Mouse (Mus musculus) WW6 (cell line): ENCODE data around the gene Rps27.
A peak's percentile ranks its signal among the peaks of the same experiment; 100 is the strongest.
"Not testable (repeated sequence)": the region's sequence is repeated elsewhere in the genome, so short reads cannot be mapped to it uniquely, and the experiment has no call there.

Experiments used
- DNase-seq: peaks from one replicate; pipeline ENCODE4 v3.0.0-alpha.2; 2013; ENCODE audit warnings: low read depth, low spot score

Gene Rps27

DNA sequence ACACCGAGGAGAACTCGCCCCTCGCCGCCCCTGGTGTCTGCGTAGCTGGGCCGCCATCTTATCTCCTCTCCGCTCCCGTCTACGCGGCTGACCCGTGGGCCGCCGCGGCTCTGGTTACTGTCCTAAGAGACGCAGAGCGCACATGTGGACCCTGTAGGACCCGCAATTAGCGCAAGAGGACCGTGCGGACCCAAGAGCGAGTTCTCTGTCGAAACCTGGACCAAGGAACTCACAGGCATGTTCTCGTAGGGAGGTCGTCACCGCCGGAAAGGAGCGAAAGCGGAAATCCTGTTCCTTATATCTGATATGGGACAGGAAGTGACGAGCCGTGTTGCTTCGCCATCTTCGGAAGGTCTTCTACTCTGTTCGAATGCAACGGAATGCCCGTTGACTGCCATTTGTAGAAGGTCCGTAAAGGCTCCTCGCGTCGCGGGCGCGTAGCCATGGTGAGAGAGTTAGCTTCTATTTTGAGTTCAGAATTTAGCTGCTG lies at the start of gene Rps27, which contains the start of gene Rab13:
Gene Rps27, minus strand, starts transcription at position 275 of the 490 bp plus-strand sequence.
Gene Rab13, plus strand, starts transcription at position 319 of the 490 bp plus-strand sequence.
- peak; percentile 70 for DNase-seq

DNA sequence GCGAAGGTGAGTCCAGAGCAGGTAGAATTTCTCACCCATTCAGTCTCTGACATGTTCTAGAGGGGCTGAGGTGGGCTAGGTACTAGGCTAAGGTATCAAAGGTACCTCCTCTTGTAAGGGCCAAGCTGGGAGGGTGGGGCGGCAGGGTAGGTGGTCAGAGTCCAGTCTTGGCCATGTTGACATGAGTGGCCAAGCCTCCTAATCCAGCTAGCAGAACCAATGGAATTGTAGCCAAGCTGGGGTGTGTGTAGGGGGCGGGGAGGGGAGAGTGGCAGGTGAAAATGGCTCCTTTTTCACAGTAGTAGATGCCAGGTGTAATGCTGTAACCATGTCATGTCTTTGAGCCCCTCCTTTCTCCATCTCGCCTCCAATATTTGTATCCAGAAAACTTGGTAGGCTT lies 45.1 kb upstream of the Rps27 start:
- DNase-seq, result no peak

DNA sequence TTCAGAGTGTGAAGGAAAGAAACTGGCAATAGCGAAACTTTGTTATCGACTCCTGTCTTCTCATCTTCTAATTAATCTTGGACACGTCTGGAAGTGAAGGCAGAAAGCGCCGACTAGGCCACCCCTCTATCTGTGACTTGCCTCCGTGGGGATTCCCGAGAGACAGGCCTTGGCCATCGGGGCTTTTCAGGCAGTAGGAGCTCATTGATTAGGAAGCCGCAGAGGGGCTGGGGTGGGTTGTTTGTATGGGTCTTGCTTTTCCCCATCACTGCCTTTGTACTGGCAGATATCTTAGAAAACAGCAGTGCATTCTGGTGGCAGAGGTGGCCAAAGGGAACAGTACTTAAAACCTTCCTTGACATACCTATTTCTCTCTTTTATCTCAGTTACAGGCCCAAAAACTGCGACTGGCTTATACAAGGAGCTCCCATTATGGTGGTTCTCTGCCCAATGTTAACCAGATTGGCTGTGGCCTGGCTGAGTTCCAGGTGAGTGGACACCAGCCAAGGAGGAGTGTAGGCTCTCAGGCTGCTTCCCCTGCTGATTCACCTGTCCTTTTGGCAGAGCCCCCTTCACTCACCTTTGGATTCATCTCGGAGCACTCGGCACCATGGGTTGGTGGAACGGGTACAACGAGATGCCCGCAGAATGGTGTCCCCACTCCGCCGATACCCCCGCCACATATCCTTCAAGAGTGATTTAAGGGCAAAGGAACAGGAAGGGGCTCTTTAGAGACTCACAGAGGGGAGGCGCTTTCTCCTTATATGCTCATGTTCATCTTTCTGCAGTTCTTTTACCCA lies 43.5 kb upstream of the Rps27 start:
- DNase-seq, result no peak

DNA sequence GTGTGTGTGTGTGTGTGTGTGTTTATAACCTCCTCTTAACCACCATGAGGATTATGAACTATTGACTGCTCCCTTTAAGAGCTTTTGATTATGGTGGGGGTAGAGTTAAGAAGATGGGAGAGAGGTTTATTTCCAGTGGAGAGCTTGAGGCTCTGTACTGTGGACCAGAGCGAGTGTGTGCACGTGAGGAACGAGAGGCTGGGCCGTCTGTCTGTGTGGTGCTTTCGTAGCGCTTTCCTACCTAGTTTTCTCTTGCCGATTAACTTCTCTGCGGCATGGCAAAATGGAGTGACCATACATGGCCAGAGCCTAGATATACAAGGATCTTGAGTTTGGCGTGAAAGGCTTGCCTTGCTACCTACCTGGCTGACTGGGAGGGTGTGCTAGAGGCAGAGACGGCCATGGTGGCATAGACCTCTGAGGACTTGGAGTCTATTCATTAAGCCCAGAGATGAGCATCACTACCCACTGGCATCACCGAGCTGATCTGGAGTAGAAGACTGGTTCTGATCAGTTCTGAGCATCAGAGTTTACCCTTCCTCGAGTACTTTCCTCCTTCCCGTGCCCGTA lies 42.4 kb upstream of the Rps27 start:
- no peak for DNase-seq

DNA sequence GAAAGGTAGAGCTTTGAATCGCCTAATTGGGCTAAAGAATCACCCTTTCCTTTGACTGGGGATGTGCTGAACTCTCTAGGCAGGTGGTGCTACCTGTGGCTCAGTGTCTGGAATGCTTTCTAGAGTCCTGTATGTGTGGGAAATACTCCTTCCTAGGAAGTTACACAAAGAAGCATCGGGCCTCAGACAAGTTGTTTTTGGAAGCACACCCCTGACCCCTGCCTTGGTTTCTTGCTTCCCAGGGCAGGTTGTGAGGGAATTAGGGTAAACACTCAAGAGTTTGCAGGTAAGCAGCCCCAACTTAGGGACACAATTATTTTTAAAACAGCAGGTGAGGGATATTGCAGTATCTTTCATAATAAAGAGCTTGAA lies 41.7 kb upstream of the Rps27 start:
- DNase-seq, result no peak

DNA sequence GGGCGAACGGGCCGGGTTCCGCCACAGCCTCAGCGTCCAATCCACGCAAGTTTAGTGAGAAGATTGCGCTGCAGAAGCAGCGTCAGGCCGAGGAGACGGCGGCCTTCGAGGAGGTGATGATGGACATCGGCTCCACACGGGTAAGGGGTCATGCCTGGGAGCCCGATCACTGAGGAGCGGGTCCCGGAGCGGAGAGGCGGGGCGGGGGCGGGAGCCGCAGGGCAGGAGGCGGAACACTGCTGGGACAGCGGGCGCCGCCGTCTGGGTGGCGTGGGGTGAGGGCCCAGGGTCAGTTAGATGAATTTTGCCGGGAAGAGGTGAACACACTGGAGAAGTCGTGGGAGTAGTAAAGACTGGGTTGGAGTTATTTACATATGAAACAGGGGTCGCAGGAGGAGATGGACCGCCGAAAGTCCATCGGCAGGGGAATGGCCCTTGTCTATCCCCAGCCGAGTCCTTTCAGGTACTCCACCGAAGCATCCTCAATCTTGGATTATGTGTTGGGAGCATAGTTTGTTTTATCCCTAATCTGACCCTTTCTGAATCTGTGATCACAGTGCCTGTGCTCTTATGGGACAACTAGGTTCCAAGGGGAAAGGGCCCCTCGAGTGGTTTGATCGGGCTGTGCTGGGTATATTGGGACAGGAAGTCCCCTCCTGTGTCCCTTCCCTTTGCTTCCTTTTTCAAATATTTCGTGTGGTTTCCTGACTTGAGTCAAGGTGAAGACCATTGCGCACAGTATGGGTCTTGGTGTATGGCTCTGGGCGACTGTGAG lies 41.2 kb upstream of the Rps27 start:
- no peak for DNase-seq

DNA sequence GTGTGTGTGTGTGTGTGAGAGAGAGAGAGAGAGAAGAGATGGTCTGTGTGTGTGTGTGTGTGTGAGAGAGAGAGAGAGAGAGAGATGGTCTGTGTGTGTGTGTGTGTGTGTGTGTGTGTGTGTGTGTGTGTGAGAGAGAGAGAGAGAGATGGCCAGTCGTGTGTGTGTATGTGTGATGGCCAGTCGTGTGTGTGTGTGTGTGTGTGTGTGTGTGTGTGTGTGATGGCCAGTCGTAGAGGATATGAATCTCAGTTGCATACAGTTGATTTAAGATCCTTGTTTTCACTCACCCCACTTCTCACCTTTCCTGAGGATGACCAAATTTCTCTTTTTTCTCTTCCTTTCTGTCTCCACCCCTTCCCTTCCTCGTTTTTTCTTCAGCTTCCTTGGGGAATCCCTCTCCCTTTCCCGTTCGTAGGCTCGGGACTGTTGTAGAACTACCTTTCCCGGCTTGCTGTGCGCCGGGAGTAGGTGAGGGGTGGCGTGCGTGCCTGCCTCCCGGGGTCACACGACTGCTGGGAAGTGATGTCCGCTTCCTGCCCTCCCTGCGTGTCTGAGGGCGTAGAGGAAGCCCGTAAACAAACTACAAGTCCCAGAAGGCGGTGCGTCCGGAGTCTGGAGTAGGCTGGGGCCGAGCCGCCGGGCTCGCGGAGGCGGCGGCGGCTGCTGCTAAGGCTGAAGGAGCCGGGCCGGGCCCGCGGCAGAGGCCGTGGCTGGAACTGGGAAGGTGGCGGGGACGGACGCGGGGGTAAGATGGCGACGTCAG lies 40.4 kb upstream of the Rps27 start, which contains the start of gene Crtc2:
Gene Crtc2, plus strand, starts transcription at position 511 of the 766 bp plus-strand sequence.
- DNase-seq, result peak; percentile 93

DNA sequence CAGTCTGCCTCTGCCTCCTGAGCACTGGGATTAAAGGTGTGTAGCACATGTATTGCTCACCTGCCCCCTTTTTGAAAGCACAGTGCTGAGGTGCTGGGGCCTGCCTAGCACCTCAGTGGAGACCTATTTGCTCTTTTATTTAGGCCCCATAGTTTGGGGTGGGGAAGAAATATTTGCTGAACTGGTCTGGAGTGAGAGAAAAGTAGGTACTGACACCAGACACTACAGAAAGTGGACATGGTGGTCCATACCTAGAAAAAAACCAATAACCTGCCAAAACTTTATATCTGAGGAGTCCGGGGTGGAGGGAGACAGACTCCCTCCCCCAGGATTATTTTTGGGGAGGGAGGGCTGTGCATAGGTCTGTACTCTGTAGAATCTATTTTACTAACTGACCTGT lies 39.7 kb upstream of the Rps27 start:
- not testable (repeated sequence) for DNase-seq

DNA sequence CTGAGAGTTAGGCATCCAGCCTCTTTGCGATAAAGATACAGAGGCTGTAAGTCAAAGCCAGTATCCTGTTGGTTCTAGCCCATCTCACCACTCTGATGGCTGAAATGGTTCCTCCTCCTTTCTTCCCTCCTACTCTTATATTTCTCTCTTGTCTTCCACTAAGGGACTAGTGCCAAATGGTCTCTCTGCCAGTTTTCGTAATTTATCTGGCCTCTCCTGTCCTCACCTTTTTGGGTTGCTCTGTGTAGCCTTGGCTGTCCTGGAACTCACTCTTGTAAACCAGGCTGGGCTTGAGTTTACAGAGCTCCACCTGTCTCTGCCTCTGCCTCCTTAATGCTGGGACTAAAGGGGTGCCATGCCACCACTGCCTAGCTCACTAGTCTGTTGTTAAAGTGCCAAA lies 39.2 kb upstream of the Rps27 start:
- not testable (repeated sequence) for DNase-seq

DNA sequence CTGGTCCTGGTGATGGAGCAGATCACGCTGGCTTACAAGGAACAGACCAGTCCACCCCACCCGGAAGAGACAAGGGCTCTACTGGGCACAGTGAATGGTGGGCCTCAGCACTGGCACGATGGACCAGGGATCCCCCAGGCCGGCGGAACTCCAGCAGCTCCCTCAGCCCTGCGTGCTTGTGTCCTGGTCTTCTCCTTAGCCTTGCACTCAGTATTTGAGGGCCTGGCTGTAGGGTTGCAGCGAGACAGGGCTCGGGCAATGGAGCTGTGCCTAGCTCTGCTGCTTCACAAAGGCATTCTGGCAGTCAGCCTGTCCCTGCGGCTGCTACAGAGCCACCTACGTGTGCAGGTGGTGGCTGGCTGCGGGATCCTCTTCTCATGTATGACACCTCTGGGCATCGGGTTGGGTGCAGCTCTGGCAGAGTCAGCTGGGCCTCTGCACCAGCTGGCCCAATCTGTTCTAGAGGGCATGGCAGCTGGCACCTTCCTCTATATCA lies 38.3 kb upstream of the Rps27 start:
- DNase-seq, result not testable (repeated sequence)

DNA sequence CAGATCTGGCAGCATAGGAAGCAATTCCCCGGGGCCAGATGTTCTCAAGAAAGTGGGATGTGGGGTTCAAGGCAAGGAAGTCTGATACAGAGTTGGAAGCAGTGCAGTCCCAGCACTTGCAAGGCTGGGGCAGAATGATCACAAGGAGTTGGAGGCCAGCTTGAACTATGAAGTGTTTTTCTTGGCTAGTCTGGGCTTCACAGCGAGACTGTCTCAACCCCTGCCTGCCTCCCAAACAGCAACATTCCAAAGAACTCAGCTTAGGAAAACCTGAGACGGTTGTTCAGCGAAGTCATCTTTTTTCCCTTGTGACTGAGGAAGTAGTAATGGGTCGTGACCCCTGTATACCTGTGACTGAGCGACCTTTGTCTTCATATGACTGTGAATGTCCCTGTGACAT lies 37.3 kb upstream of the Rps27 start:
- DNase-seq, result no peak

DNA sequence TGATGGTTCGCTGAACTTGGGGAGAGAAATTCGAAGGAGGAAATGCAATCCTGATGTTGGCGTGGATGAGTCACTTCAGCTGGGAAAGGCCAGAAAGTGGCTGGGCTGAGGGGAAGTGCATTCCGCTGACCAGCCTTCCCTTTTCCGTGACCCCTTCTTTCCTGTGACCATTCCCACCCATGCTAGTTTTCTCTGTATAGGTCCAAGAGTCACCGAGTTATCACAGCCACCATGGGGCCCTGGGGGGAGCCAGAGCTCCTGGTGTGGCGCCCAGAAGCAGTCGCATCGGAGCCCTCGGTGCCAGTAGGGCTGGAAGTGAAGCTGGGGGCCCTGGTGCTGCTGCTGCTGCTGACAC lies 35.3 kb upstream of the Rps27 start:
- no peak for DNase-seq

DNA sequence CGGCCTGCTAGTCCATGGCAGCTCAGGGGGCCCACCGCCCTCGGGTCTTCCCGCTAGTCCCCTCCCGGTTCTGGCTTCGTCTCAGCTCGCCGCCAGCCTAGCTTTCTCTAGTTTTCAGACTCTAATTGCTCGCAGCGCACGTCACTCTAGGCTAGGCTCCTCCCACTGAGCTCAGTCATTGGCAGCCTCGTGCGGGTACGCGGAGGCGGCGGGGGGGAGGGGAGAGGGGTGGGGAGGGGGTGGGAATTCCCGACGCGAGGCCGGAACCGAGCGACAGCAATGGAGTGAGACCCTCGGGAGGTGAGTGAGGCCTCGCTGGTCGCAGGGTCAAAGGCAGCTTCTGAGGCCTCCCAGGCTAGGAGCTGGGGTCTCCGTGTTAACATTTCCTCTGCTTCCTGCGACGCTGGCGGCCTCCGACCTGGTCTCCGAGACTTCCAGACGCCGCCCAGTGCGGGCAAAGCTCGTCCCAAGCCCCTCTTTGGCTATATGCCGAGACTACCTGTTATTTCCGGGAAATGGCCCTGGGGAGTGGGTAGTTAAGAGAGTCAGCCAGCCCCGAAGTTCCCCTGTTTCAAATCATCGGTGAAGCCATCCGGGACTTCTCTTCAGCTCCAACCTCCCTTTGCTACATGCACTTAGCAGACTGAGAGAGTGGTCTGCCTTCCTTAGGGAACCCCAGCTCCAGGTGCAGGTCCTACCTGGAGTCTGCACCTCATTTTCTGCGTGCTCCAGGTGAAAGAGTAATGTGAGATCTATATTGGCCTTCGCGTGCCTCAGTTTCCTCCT lies 34.7 kb upstream of the Rps27 start, which contains the start of gene Slc39a1:
Gene Slc39a1, plus strand, starts transcription at position 213 of the 786 bp plus-strand sequence.
- DNase-seq, result peak; percentile 78

DNA sequence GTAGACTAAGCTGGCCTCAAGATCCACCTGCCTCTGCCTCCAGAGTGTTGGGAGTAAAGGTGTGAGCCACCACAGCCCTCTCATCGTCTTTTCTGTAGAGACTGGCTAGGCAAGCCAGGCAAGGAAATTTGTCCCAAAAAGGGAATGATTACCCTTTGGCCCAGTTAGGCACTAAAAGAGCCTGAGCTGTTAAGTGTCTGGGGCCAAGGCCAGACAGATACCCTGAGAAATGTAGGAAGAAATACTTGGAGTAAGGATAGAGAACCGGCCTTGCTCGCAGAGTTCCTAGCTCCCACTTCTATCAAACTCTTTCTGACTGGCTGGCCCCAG lies 34.1 kb upstream of the Rps27 start:
- no peak for DNase-seq

DNA sequence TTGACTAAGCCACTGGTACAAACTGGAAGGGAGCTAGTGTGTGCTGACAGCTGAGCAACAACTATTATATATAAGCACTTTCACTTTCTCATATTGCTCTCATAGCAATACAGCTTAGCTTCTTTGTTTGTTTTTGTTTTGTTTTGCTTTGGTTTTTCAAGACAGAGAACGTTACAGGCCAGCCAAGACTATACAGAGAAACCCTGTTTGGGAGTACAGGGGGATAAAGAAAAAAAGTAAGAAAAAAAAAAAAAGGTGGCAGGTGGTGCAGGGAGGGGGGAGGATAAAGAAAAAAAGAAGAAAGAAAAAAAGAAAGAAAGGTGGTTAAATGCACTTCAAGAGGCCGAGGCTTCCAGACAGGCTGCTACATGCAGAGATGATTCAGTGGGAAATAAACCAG lies 32.0 kb upstream of the Rps27 start:
- DNase-seq, result no peak

DNA sequence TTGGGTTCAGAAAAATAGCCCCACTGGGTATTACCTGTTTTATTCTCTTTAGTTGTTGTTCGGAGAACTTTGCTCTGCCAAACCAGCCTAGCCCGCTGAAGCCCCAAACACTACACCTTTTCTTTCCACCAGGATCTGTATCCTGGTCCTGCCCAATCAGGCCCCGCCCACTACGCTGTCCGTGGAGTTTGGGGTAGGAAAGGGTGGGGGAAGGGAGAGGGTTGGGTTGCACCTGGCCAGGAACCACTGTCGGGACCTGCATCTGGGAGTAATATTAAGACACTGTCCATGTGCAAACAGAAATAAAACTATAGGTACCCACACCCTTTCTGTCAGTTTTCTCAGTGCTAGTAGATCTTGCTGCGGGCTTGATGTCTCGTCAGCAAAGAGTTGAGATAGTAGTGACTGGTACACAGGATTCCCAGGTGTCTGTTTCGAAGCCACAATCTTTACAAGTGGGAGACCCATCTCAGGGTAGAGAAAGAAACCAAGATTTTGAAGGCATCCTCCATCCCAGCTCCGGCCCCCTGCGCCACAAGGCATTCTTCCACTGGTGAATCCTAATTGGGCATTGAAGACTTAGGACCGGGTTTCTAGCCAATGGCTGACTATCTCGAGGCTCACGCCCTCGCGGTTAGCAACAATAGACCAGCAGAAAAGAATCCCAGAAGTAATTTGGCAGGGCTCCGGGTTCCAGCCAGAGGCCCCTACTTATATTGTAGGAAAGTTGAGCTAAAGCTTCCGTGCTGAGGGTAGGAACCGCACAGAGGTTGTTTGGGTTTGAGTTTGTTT lies 29.7 kb upstream of the Rps27 start, which contains the start of gene Creb3l4:
Gene Creb3l4, minus strand, starts transcription at position 529 of the 792 bp plus-strand sequence.
- no peak for DNase-seq

DNA sequence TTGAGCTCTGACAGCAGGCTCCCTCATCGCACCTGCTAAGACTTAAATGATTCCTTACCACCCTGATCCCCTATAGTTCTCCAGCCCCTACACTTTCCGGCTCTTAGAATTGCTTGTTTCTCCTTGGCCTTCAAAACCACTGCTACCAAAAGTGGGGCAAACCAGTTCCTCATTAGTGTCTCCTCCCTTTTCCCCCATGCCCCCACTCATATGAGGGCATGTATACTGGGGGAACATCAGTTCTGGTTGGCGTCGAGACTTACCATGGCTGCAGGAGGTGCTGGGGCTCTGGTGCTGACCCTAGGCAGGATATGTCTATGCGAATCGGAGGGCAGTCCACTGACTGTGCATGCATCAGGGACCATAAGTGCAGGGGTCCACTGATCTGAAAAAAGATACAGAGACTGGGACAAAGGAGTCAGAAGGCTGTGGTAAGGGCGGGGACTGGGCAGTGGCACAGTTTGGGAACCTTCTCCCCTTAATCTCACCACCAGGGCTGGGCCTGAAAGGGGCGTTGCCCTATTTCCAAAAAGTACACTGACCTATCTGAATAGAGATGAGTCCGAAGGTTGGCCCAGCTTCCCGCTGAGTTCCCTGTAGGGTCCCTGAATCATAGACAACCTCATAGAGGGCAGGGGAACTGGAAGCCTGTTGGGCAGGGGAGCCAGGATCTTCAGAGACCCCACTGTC lies 28.4 kb upstream of the Rps27 start:
- no peak for DNase-seq

DNA sequence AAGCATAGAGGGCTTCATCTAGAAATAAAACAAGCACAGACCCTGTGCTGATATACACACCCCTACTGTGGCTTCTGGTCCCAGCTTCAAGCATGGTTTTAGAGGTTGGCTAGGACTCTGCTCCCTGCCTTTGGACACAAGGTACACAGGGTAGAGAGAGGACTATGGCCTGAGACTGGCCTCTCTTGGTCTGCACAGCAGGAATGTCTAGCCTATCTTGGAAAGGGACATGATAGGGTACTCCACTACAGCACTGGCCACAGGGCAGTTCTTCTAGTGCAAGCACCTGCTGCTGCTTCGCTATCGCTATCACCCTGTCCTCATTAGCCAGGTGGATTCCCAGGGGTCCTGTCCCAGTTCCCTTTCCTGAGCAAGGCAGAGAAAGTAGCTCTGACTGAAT lies 27.8 kb upstream of the Rps27 start:
- DNase-seq, result no peak
